Mouse (Mus musculus): ENCODE results near the gene Gnao1. TPM values are rescaled to one million over a fixed set of nuclear protein-coding genes. Genes with fewer than 3 reads are reported as not detected.

The Gnao1 gene
- total RNA-seq, 2 experiments from 2014 or later: 26.6 to 27.0 TPM

DNA sequence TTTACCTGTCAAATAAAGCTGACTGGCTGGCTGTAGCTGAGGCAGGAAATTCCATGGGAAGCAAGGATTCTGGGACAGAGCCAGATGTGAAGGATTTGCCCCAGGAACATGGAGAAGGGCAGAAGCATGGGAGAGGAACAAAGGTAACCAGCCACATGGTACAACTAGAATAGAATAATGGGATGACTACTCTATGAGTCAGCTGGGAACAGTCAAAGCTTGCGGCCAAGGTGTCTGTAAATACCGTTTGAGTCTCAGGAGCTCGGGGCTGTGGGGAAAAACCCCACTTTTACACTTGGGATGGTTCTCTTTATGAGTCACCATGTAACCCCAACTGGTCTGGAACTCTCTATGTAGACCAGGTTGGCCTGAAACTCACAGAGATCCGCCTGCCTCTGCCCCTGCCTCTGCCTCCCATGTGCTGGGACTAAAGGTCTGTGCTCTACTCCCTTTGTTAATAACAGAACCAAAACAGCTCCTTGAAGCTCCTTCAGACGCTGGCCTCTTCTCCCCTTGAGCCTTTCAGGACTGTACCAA is 172.0 kb downstream of the Gnao1 start:
- intact Hi-C loops (cut with DNase I): no loop called here
- no peak for DNase-seq

DNA sequence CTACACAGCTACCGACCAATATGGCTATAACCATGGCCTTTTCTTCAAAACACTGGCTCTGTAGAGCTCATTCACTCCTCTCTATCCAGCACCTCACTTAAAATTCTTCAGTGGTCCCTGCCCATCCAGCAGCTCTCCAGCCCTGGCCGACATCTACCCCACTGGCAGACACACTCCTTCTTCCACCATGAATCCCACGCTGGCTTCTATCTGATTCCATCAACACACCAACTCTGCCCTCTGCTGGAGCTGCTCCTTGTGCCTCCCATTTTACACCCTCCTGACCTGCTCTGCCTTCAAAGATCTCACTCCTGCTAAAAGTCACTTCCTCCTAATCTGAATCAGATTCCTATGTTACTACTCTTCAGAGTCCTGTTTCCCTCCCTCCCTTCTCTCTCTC is 174.1 kb downstream of the Gnao1 start:
- intact Hi-C loops (cut with DNase I): no loop called here
- no peak for DNase-seq

DNA sequence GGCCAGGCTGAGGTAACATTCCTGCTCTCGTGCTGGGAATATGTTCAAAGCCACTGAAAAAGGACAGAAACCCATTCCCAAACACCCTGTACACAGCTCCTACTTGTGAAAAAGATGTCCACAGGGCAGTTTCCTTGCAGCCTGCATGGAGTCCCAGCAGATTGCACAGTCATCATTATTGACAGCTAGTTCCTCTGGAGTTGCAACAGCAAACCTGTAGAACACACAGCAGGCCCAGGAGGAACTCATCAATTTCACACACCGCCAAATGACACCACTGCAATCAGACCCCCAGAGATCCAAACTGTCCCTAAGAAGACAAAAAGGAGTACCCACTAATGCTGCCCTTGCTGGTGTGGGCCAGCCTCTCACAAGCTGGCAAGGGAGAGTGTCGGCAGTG is 175.0 kb downstream of the Gnao1 start:
- intact Hi-C loops (cut with DNase I): no loop called here
- DNase-seq: no peak

DNA sequence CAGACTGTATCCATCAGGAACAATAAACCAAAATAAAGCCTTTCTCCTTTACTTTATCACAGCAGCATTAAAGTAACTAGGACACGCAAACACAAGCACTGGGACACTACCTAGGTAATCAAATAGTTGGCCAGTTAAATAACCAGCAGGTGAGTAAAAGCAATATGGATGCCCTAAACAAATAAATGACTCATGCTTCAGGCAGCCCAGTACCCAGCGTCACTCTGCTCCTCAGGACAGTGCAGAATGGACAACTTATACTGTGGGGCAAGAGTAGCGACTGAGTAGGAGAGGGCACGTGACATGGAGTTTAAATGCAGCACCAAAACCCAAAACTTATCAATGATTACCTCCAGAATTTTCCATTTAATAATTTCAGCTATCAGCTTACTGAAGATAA is 180.0 kb downstream of the Gnao1 start:
- intact Hi-C loops (cut with DNase I): no loop called here
- DNase-seq: no peak

DNA sequence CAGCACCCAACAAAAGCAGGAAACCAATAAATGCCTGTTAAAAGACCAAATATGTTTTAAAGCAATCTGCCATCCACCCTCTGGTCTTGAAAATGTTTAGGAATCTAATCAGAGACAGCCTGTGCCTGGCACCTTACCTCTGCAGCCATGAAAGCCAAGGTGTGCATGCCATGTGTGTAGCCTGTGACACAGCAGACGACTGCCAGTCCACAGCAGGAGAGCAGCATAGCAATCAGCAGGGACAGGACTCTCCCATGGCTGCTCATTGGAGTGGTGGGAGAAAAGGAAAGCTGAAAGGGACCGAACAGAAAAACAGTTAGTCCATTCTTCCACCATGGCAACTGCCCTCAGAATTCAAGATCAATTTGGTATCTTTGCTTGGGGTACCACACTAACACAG is 189.2 kb downstream of the Gnao1 start:
- DNase-seq: no peak
- intact Hi-C loops (cut with DNase I): no loop called here

DNA sequence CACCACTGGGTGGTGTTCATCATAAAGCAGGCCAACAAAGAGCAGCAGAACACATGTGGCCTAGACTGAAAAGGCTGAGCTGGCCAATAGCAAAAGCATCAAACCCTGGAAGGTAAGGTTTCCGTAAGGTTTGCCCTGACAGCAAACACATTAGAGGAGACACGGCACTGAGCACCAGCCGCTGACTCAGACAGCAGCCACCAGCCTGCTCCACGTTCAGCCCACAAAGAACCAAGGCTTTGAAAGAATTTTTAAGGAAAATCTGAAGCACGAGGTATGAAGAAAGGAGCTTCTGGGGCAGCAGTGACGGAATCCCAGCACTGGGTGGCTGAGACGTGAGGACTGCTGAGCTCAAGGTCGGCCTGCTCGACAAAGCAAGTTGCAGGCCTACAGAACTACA is 194.4 kb downstream of the Gnao1 start:
- no peak for DNase-seq
- intact Hi-C loops (cut with DNase I): no loop called here

DNA sequence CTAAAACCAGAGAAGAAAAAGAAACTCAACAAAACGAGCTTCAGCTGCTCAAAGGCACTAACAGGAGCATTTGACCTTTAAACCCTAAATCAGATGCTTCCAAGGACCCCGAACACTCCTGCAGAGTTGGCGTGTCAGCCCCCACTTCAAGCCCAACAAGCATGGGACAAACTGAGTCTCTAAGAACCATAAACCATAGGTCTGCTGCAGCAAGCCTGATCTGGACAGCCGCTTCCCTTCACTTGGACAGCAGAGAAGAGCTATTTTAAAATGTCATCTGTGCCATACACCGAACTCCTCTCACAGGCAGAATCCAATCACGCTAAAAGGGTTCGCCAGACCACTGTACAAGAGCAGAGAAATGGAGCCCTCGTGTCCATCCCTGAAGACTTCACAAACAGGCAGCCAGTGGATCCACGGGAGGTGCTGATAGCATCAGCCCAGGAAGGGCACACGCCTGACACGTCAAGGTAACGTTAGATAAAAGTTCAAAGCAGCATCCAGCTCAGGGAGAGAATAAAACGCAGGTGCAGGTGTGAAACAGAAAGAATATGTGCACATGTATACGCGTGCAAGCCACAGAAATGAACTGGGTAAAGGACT is 199.6 kb downstream of the Gnao1 start:
- DNase-seq: no peak
- intact Hi-C loops (cut with DNase I): no loop called here

DNA sequence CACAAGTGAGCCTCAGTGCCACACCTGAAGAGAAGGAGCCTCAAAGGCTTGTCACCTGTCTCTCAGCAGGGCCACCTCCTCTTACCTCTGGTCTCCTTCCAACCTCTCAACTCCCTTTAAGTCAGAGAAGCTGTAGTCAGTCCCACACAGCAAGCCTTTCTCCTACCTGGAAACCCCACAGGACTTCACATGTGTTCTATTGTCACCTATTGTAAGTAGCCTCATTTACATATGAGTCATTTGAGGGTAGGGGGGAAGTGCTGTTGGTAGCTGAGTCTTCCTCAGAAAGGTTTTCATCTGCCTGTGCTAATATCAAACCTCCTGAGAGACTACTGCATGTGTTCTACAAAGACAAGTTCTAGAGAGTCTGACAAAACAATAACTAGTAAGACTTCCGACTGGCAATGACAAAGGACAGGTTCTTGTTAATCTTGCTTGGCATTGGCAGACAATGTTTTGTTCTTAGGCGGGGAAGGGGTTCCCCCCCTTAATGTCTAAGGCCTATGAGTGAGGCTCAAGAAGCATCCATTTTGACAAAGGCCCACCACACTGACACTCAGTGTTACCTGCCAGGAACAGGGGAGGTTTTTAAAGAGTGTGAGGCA is 200.4 kb downstream of the Gnao1 start:
- intact Hi-C loops (cut with DNase I): loop anchor here (5.0 kb wide), 1 partner anchor 198 kb away; no protein-coding TSS in a partner anchor
- no peak for DNase-seq

DNA sequence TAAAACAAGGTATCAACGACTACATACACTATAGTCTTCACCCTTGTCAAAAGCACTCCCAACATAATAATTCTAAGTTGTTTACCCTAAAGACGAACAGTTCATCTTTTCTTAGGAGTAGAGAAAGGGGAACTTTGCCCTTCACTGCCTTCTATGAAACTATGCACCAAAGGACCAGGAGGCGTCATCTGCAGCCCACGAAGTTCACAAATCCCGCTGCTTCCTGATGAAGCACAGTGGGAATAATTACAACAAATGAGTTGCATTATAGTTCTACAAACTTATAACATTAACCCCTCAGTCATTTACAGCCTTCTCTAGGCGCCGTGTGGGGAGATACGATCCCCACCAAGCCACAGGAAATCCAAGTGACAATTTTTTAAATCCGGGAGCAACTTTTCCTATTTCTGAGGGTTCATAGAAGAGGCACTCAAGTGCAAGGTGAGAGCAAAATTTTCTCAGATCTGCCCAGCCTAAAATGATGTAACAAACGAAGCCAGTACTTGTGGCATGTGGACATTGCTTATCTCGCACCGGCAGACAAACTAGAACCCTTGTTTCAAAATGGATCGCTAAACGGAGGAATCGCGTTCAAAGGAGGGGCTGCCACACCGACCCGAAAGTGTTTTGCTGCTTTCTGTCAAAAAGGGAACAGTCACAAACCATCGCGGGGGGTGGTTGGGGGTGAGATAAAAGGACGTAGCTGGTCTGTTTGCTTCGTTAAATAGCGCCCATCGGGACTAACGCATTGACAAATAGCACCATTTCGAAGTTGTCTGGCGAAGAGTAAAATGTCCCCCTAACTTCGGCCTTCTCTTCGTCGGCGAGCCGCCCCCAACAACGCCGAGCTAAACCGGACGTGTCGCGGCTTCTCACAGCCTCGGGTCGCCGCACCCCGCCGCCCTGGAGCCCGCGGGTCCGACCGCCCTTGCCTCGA is 201.6 kb downstream of the Gnao1 start:
- intact Hi-C loops (cut with DNase I): loop anchor here (1.0 to 5.0 kb wide), 3 partner anchors 26 to 199 kb away; partner anchors contain the start of genes Bbs2, Nudt21 and Ogfod1
- peak in 1 of 2 experiments; percentile 21 for DNase-seq

DNA sequence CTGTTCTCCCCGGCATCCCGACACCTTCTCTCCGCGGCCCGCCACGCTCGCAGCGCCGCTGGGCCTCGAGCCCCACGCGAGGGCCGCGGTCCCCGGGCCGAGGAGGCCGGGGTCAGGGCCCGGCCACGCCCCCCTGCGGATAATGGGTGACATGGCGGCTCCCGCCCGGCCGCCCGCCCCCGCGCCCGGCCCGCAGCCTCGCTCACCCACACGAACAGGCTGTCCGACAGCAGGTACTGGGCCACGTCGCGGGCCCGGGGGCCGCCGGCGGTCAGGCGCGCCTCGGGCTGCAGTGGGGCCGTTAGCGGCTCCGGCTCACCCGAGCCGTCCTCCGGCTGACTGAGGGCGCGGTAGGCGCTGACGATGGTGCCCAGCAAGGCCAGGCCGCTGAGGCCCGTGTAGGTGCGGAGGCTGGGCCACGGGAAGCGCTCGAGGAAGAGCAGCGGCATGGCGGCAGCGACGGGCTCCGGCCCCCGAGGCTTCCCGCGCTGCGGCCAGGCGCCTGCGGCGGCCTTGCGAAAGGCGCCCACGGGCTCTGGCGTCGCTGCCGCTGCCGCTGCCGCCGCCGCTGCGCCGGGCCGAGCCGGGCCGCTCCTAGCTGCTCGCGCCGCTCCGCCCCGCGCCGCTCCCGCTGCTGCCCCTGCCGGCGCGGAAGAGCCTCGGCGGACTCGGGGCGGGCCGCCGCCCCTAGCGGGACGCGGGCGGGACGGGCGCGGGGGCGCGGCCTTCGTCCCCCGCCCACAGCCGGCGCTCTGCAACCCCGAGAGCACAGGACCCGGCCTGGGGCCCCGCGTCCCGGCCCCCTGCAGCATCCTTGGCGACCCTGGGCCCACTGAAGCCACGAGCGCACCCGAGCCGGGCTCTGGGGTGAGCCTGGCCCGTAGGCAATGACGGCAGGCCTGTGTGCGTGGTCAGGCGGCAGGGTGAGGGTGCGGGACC is 202.5 kb downstream of the Gnao1 start, which contains the start of gene Amfr:
Amfr (minus strand) TSS at position 830 of the 939 bp plus-strand sequence.
- intact Hi-C loops (cut with DNase I): loop anchor here (1.0 to 5.0 kb wide), 3 partner anchors 25 to 200 kb away; partner anchors contain the start of genes Bbs2, Nudt21 and Ogfod1
- DNase-seq: peak; percentile 68 to 81

DNA sequence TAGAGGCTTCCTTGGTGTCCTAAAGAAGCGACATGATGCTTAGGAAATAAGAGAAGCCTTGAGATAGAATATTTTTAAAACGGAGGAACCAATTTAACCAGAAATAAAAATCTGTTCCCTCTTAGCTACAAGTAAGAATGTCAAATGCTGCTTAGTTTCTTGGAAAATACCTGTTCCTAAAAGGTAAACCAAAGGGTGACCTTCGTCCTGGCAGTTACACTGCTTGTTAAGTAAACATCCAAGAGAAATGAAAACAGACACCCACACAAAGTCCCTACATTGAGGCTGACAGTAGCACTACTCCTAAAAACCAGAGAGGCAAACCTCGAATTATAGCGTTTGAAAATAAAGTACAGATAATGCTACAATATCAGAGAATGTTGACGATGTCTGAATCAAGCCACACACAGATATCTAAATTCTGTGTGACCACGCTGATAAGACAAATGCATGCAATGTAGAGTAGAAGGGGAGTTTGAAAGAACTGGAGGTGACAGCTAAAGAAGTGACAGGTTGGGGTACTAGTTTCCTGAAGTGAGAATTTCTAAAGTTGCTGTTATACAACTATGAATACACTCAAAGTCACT is 203.4 kb downstream of the Gnao1 start:
- intact Hi-C loops (cut with DNase I): loop anchor here (2.0 to 5.0 kb wide), 2 partner anchors 86 to 201 kb away; partner anchors contain the start of gene Bbs2
- DNase-seq: no peak

Small RNAs within 50 kb of the gene (microRNA-seq; reads per million reads assigned to microRNA genes)
- 0 reads per million in 2 experiments for gene Gm24159 (ENCODE audit: borderline number of aligned reads in 2 of 2)

Other genes with a start within 250 kb of the Gnao1 start
- gene Amfr, start 202.9 kb downstream of the Gnao1 start, total RNA-seq (2021): 100 to 1,000 TPM; 124 to 131 TPM
- gene Nudt21, start 227.1 kb downstream of the Gnao1 start, total RNA-seq (2021): 10 to 100 TPM; 21.8 to 24.1 TPM
- gene Ogfod1, start 227.2 kb downstream of the Gnao1 start, total RNA-seq (2021): 10 to 100 TPM; 33.4 to 33.9 TPM

Data from heart, postnatal 36 days (tissue).